Mouse (Mus musculus): ENCODE measurements around the gene Abca8b. TPM values are rescaled to one million over a fixed set of nuclear protein-coding genes. Genes with fewer than 3 reads are reported as not detected.

Gene Abca8b
- polyA plus RNA-seq (2014; fragmentation: Nextera tagmentation; extraction: Ambion mirVana), result 0.72 and 0.74 TPM in 2 replicates

DNA sequence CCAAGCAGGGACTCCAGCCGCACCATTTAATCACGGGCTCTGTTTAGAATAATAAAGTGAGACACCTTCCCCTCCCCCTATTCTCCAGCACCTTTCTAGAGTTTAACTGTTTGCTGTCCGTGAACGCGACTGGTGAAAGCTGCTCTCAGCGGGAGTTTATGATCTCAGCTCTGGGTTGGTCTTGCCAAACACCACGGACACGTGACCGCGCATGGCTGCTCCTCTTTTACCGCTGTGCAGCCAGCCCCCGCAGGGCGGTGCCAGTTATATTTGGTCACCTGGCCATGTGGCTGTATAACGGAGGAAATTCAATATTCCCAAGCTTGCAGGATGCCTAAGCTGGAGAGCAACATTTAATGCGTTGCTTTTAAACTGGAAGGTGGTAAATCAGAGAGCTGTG lies at the start of gene Abca8b:
Gene Abca8b, minus strand, starts transcription at position 222 of the 400 bp plus-strand sequence.
- Histone ChIP-seq H3K4me3 (ENCODE audit: low read depth, low read length) (peak within 1 kb of the TSS; percentile 33), H3K4me1 (ENCODE audit: control insufficient read depth, insufficient read depth, low read length) (no peaks in the 10 kb centered on the region), H3K36me3 (replicated peaks; ENCODE audit: control insufficient read depth, insufficient read depth, low read depth, low read length) (no peaks in the 10 kb centered on the region), H3K4me2 (ENCODE audit: low read depth, low read length) (peak within 1 kb of the TSS; percentile 55), H3K27ac (replicated peaks; ENCODE audit: low read depth, low read length) (no peak within 1 kb of the TSS), H3K9me3 (replicated peaks; ENCODE audit: control insufficient read depth, low read length) (no peaks in the 10 kb centered on the region), H3K27me3 (ENCODE audit: control insufficient read depth, insufficient read depth, low read length) (no peaks in the 10 kb centered on the region), H3K9ac (replicated peaks; ENCODE audit: low read length) (peak within 1 kb of the TSS; percentile 32; the same call in 1 of the 2 replicates)
- DNase-seq (ENCODE audit: low spot score), result peak; percentile 89
- peak; percentile 94 for ATAC-seq (replicated peaks; ENCODE audit: insufficient number of reproducible peaks, low FRiP score, low TSS enrichment, low read depth)
- 0% methylated on average over 15 of the region's 15 CpGs for WGBS

DNA sequence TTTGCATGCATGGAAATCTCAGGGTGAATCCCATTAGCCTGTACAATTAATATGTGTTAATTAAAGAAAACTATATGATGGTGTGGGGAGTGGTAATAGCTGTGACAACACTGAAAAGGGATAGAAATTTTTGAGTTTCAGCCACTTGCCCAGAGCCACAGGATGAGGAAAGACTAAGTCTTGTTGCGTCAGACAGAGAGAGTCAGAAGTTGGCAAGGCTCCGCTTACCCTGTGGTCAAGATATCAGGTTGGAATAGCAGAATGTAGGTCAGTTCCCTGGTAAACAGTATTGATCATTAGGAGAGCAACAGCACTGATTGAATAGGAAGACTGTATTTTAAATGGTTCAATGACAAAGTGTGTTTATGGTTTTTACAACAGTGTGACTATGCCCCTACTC lies 42.1 kb upstream of the Abca8b start:
- H3K27ac ChIP-seq (replicated peaks; ENCODE audit: low read depth, low read length), result no peak overlapping the region
- WGBS, result 88% methylated on average over 2 of the region's 2 CpGs
- H3K9ac ChIP-seq (replicated peaks; ENCODE audit: low read length), result no peak overlapping the region
- no peaks in the 10 kb centered on the region for H3K4me1 ChIP-seq (ENCODE audit: control insufficient read depth, insufficient read depth, low read length)
- H3K36me3 ChIP-seq (replicated peaks; ENCODE audit: control insufficient read depth, insufficient read depth, low read depth, low read length), result no peaks in the 10 kb centered on the region
- DNase-seq (ENCODE audit: low spot score), result no peak
- H3K4me3 ChIP-seq (ENCODE audit: low read depth, low read length), result no peak overlapping the region
- H3K4me2 ChIP-seq (ENCODE audit: low read depth, low read length), result no peak overlapping the region
- no peaks in the 10 kb centered on the region for H3K27me3 ChIP-seq (ENCODE audit: control insufficient read depth, insufficient read depth, low read length)
- ATAC-seq (replicated peaks; ENCODE audit: insufficient number of reproducible peaks, low FRiP score, low TSS enrichment, low read depth), result no peak
- H3K9me3 ChIP-seq (replicated peaks; ENCODE audit: control insufficient read depth, low read length), result no peaks in the 10 kb centered on the region

DNA sequence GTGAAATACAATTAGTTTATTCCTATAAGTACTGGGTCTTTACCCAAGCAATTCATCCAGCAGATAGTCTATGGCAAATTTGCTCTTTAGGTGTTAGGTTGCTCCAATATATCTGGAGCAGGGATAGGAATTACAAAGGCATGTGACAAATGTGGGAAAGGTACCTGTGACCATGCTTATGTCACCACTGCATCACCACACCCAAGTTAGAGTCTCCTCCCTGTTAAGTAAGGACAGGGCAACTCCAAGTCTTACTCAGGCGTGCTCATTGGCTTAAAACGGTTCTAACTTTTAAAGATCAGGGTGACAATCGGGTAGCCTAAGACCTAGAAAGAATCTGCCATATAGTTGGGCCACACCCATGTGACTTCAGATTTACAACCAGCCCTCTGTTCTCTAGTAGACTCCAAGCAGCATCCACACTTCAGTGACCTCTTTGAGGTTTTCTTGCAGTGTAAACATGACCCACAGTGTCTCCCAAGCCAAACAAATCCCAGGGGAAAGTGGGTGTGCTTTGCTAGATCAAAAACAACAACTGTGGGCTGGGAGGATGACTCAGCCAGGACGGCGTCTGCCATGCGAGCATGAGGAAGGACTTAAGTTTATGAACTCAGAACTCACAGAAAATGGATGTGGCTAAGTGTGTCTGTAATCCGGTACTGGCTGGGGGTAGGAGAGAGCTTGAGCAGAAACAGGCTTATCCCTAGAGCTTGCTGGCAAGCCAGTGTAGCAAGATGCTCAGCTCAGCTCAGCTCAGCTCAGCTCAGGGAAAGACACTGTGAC lies 33.5 kb upstream of the Abca8b start:
- no peak overlapping the region for H3K27ac ChIP-seq (replicated peaks; ENCODE audit: low read depth, low read length)
- H3K36me3 ChIP-seq (replicated peaks; ENCODE audit: control insufficient read depth, insufficient read depth, low read depth, low read length), result no peaks in the 10 kb centered on the region
- H3K27me3 ChIP-seq (ENCODE audit: control insufficient read depth, insufficient read depth, low read length), result no peaks in the 10 kb centered on the region
- 58% methylated on average over 7 of the region's 7 CpGs for WGBS
- no peaks in the 10 kb centered on the region for H3K9me3 ChIP-seq (replicated peaks; ENCODE audit: control insufficient read depth, low read length)
- H3K4me3 ChIP-seq (ENCODE audit: low read depth, low read length), result no peak overlapping the region
- H3K9ac ChIP-seq (replicated peaks; ENCODE audit: low read length), result no peak overlapping the region
- H3K4me1 ChIP-seq (ENCODE audit: control insufficient read depth, insufficient read depth, low read length), result no peaks in the 10 kb centered on the region
- ATAC-seq (replicated peaks; ENCODE audit: insufficient number of reproducible peaks, low FRiP score, low TSS enrichment, low read depth), result no peak
- DNase-seq (ENCODE audit: low spot score), result no peak
- no peak overlapping the region for H3K4me2 ChIP-seq (ENCODE audit: low read depth, low read length)

DNA sequence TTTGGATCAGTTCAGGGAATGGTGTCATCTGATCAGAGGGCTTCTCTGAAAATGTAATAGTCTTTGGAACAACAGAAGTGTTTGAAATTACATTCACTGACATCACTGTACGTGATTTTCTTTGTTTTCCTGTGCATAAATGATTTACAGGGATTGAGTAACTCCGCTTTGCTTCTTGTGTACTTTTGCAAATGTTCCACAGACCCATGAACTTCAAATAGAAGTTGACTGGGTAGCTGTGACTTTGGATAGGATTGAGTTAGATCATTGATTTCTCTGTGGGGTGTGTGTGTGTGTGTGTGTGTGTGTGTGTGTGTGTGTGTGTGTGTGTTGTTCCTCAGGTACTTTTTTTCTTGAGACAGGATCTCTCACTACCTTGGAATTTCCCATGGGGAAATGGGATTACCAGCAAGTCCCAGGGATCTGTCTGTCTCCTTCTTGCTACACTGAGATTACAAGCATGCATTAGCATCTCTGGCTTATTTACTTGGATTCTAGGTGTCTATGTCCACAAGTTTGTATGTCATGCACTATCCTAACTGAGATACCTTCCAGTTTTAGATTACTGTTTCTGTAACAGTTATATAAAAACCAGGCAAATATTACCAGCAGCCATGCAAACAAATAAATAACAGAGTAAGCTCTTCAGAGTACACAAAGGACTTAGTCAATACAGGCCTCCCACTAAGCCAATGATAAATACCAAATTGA lies 15.3 kb upstream of the Abca8b start:
- Histone ChIP-seq H3K4me3 (ENCODE audit: low read depth, low read length) (no peak overlapping the region), H3K27ac (replicated peaks; ENCODE audit: low read depth, low read length) (no peak overlapping the region), H3K36me3 (replicated peaks; ENCODE audit: control insufficient read depth, insufficient read depth, low read depth, low read length) (no peaks in the 10 kb centered on the region), H3K4me1 (ENCODE audit: control insufficient read depth, insufficient read depth, low read length) (no peaks in the 10 kb centered on the region), H3K27me3 (ENCODE audit: control insufficient read depth, insufficient read depth, low read length) (no peaks in the 10 kb centered on the region), H3K4me2 (ENCODE audit: low read depth, low read length) (no peak overlapping the region), H3K9me3 (replicated peaks; ENCODE audit: control insufficient read depth, low read length) (no peaks in the 10 kb centered on the region), H3K9ac (replicated peaks; ENCODE audit: low read length) (no peak overlapping the region)
- DNase-seq (ENCODE audit: low spot score) (no peak), ATAC-seq (replicated peaks; ENCODE audit: insufficient number of reproducible peaks, low FRiP score, low TSS enrichment, low read depth) (no peak)
- WGBS, result 89% methylated on average over 2 of the region's 2 CpGs

DNA sequence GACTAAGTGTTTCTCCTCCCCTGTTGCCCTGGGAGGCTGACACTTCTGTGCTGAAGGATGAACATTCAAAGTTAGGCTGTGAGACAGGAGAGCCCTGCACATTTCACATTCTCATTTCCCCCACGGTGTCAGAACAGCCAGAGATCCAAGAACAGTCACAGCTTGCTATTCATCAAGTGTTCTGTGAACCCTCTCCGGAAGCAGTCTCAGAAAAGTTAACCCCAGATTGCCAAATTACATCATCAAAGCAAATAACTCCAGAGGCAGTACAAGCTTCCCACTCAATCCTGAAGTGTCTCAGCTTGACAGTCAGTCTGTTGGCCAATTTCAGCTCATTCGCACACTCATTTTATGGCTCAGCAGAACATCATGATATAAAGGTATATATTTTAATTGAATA lies 632 bp downstream of the Abca8b start:
- WGBS, result 4% methylated on average over 3 of the region's 3 CpGs
- no peak overlapping the region for H3K27ac ChIP-seq (replicated peaks; ENCODE audit: low read depth, low read length)
- H3K4me1 ChIP-seq (ENCODE audit: control insufficient read depth, insufficient read depth, low read length), result no peaks in the 10 kb centered on the region
- no peak overlapping the region for H3K9ac ChIP-seq (replicated peaks; ENCODE audit: low read length)
- H3K36me3 ChIP-seq (replicated peaks; ENCODE audit: control insufficient read depth, insufficient read depth, low read depth, low read length), result no peaks in the 10 kb centered on the region
- H3K9me3 ChIP-seq (replicated peaks; ENCODE audit: control insufficient read depth, low read length), result no peaks in the 10 kb centered on the region
- no peaks in the 10 kb centered on the region for H3K27me3 ChIP-seq (ENCODE audit: control insufficient read depth, insufficient read depth, low read length)
- ATAC-seq (replicated peaks; ENCODE audit: insufficient number of reproducible peaks, low FRiP score, low TSS enrichment, low read depth) (no peak; the same call in 1 of the 2 replicates), DNase-seq (ENCODE audit: low spot score) (peak; percentile 32)
- no peak overlapping the region for H3K4me3 ChIP-seq (ENCODE audit: low read depth, low read length)
- no peak overlapping the region for H3K4me2 ChIP-seq (ENCODE audit: low read depth, low read length)

DNA sequence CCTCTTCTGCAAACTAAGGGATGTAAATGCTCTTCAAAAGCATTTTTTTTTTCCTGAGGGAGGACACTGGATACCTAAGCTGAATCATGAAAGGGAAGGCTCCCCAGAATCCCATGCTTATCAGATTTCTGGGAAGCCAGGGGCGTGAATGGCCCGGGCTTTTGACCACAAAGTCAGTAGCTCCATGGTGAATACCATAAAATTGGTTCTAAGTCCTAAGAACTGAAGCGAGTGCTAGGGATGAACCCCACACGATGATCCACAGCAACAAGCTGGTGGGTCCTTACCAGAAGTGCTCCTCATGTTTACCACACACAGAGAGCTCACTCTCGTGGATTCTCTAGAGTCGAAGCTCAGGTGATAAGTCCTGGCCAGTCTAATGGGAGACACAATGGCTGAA lies 1.6 kb downstream of the Abca8b start:
- DNase-seq (ENCODE audit: low spot score), result no peak
- Histone ChIP-seq H3K27me3 (ENCODE audit: control insufficient read depth, insufficient read depth, low read length) (no peaks in the 10 kb centered on the region), H3K36me3 (replicated peaks; ENCODE audit: control insufficient read depth, insufficient read depth, low read depth, low read length) (no peaks in the 10 kb centered on the region), H3K4me3 (ENCODE audit: low read depth, low read length) (no peak overlapping the region), H3K4me1 (ENCODE audit: control insufficient read depth, insufficient read depth, low read length) (no peaks in the 10 kb centered on the region), H3K9me3 (replicated peaks; ENCODE audit: control insufficient read depth, low read length) (no peaks in the 10 kb centered on the region), H3K4me2 (ENCODE audit: low read depth, low read length) (no peak overlapping the region), H3K27ac (replicated peaks; ENCODE audit: low read depth, low read length) (no peak overlapping the region), H3K9ac (replicated peaks; ENCODE audit: low read length) (no peak overlapping the region)
- no peak for ATAC-seq (replicated peaks; ENCODE audit: insufficient number of reproducible peaks, low FRiP score, low TSS enrichment, low read depth)
- WGBS, result 53% methylated on average over 6 of the region's 6 CpGs

DNA sequence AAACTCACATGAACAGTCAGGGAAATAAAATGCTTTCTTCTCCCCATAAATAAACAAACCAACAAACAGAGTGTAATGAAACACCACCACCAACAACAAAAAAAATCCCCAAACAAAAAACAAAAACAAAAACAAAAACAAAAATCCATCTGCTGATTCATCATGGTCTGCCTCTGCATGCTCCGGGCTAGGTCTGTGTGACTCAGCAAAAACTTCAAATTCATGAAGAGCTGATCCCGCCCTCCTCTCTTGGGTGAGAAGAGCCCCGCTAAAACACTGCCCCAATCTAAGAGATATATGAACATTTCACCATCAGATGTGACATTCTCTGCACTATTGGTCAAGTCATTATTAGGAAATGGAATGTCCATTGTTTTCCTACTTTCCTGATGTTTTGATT lies 4.4 kb downstream of the Abca8b start:
- Histone ChIP-seq H3K4me3 (ENCODE audit: low read depth, low read length) (no peak overlapping the region), H3K27me3 (ENCODE audit: control insufficient read depth, insufficient read depth, low read length) (no peaks in the 10 kb centered on the region), H3K4me2 (ENCODE audit: low read depth, low read length) (no peak overlapping the region), H3K9ac (replicated peaks; ENCODE audit: low read length) (no peak overlapping the region), H3K4me1 (ENCODE audit: control insufficient read depth, insufficient read depth, low read length) (no peaks in the 10 kb centered on the region), H3K9me3 (replicated peaks; ENCODE audit: control insufficient read depth, low read length) (no peaks in the 10 kb centered on the region), H3K27ac (replicated peaks; ENCODE audit: low read depth, low read length) (no peak overlapping the region), H3K36me3 (replicated peaks; ENCODE audit: control insufficient read depth, insufficient read depth, low read depth, low read length) (no peaks in the 10 kb centered on the region)
- ATAC-seq (replicated peaks; ENCODE audit: insufficient number of reproducible peaks, low FRiP score, low TSS enrichment, low read depth) (no peak), DNase-seq (ENCODE audit: low spot score) (no peak)
- WGBS, result 84% methylated on average over 3 of the region's 3 CpGs

DNA sequence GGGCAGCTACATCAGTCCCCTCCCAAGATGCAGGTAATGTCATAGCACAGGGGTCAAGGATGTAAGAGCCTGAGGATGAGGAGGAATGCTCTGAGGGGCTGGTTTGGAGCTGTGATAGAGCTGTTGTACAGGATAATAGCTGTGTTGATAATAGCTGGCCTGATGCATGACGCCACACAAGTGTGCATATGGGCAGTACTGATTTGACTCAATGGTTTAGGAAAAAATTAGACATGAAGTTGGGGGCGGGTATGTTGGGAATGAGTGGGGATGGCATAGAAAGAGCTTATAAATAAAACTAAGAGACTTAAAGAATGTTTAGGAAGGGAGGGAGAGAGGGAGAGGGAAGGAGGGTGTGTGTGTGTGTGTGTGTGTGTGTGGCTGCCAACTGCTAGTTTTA lies 5.4 kb downstream of the Abca8b start:
- Histone ChIP-seq H3K27ac (replicated peaks; ENCODE audit: low read depth, low read length) (no peak overlapping the region), H3K4me3 (ENCODE audit: low read depth, low read length) (no peak overlapping the region), H3K36me3 (replicated peaks; ENCODE audit: control insufficient read depth, insufficient read depth, low read depth, low read length) (no peaks in the 10 kb centered on the region), H3K9ac (replicated peaks; ENCODE audit: low read length) (no peak overlapping the region), H3K4me2 (ENCODE audit: low read depth, low read length) (no peak overlapping the region), H3K4me1 (ENCODE audit: control insufficient read depth, insufficient read depth, low read length) (no peaks in the 10 kb centered on the region), H3K9me3 (replicated peaks; ENCODE audit: control insufficient read depth, low read length) (no peaks in the 10 kb centered on the region), H3K27me3 (ENCODE audit: control insufficient read depth, insufficient read depth, low read length) (no peaks in the 10 kb centered on the region)
- DNase-seq (ENCODE audit: low spot score) (no peak), ATAC-seq (replicated peaks; ENCODE audit: insufficient number of reproducible peaks, low FRiP score, low TSS enrichment, low read depth) (no peak)
- WGBS, result 82% methylated on average over 2 of the region's 2 CpGs
